Mouse (Mus musculus): ENCODE results near the gene Hs6st1.
"Not testable (repeated sequence)": the region's sequence is repeated elsewhere in the genome, so short reads cannot be mapped to it uniquely, and the experiment has no call there.

Gene Hs6st1

GRCm38 (mm10) chr1:36068076-36068475 lies at the start of gene Hs6st1:
TSS of gene Hs6st1 (plus strand) at chr1:36068400.
- peak; percentile 63 for DNase-seq (ENCODE audit: low spot score)

GRCm38 (mm10) chr1:36018617-36019016 lies 49.6 kb upstream of the Hs6st1 start:
- no peak for DNase-seq (ENCODE audit: low spot score)

- DNase-seq (ENCODE audit: low spot score) = no peak
Measured at GRCm38 (mm10) chr1:36019161-36019560, 49.0 kb upstream of the Hs6st1 start.

DNA sequence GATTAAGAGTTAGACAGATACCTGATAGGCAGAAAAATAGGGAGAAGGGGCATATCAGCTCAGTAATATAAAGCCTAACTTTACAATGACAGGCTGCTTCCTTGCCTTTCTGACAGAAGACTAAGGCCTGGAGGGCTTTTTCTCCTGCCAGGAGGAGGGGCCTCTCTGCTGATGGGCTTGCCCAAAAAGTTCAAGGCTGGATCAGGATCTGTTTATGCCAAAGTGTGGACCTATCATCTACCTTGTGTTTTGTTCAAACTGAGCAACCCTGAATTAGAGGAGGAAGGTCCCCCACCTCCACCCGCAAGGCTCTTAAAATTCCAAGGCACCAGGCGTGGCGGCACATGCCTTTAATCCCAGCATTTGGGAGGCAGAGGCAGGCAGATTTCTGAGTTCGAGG lies 47.9 kb upstream of the Hs6st1 start:
- no peak for DNase-seq (ENCODE audit: low spot score)

DNA sequence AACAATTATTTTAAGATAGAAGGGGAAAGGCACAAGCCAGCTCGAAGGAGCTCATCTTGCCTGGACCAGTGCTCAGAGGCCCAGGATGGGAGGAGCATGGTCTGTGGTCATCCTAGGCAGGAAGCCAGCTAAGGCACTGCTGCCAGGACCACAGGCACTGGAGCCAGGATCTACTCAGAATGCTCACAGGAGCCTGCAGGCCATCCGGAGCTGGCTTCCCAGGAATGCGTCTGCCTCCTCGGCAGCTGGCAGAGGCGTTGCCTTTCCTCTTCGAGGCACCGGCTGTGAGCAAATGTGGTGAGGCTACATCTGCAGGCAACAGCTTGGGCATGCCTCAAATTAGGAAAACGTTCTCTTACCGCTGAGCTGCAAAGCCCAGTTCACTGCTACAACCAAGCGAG lies 37.8 kb upstream of the Hs6st1 start:
- no peak for DNase-seq (ENCODE audit: low spot score)

DNA sequence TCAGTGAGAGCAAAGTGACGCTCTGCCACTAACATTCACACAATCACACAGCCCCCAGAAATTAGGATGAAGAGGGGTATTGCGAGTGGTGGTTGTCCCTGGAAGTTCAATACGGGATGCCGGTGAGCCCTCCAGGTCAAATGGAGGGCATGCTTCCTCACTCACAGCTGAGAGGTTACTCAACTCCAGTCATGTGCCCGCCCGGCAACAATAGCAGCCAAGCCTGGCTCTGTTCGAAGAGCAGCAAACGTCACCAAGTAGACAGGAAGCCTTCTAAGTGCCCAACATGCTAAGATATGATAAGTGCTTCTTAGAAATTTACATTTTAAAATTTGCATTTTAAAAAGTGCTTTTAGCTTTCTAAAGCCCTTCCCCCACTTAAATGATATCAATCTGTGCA lies 29.4 kb upstream of the Hs6st1 start:
- DNase-seq (ENCODE audit: low spot score) = no peak

- DNase-seq (ENCODE audit: low spot score) = no peak
Measured at GRCm38 (mm10) chr1:36042072-36042471, 26.1 kb upstream of the Hs6st1 start.

DNA sequence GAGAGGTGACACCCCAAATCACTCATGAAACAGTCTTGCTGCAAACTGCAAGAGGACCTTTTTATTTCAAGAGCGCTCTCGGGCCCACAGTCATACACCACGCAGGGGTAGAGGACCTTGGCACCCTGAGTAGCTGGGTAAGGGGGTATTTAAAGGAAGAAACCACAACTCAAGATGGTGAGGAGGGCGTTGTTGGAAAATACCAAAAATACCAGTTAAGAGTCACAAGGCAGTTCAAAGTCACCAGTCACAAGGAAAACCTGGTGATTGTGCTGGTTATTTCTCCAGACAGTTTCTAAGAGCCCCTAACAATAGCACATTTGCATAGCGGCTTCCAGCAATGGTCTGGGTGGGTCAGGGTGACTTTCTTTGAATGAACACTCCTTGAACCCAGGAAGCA lies 24.4 kb upstream of the Hs6st1 start:
- DNase-seq (ENCODE audit: low spot score) = not testable (repeated sequence)

DNA sequence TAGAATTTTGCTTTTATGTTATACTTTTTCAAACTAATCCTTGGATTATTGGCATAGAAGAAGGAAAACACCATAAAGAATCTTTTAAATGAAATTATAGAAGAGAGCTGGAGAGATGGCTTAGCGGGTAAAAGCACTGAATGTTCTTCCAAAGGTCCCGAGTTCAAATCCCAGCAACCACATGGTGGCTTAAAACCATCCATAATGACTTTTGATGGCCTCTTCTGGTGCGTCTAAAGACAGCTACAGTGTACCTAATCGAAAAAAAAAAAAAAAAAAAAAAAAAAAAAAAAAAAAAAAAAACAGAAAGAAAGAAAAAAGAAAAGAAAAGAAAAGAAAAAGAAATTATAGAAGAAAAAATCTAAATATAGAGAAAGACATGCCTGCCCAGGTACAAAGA lies 23.9 kb upstream of the Hs6st1 start:
- no peak for DNase-seq (ENCODE audit: low spot score)

DNA sequence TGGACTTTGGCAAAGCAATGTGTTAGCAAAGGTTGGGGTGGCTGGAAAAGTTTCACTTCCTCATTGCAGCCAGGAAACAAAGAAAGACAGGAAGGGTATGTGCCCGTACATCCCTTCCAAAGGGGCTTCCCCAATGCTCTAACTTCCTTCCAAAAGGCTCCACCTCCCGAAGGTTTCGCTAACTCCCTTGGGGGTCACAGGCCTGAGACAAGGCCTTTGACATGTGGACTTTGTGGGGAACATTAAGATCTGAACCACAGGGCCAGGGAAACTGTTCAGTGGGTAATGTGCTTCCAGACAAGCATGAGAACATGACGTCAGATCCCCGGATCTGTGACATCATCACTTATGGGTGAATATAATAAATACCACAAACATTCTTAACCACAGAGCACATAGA lies 15.5 kb upstream of the Hs6st1 start:
- no peak for DNase-seq (ENCODE audit: low spot score)

GRCm38 (mm10) chr1:36053566-36053965 lies 14.6 kb upstream of the Hs6st1 start:
- no peak for DNase-seq (ENCODE audit: low spot score)

DNA sequence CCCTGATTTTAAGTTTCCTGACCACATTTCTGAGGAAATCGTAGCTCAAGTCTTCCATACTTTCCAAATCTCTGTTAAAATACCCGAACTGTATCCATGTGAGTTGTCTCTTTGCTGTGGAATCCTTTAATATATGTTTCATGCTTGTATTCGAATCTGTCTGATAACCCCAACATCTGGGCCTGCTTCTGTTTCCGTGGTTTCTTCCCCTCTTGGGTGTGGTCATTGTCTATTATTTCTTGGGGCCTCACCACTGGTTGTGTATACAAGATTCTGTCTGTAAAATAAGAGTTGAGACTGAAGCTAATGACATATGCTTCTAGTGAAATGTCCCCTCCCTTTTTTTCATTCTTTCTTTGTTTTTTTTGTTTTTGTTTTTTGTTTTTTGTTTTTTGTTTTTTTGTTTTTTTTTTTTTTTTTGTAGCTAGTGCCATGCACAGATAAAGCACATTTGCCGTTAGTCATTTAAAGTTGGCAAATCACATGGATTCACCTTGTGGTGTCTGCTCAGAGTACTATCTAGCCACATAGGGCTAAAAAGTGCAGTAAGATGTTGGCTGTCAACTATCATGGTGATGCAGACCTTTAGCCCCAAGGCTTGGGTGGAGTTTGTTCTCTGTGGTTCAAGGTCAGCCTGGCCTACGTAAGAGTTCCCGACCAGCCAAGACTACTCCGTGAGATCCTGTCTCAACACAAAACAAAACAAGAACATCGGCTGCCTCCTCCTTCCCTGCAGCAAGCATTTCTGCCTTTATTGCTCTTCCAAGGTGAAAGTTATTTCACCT lies 13.8 kb upstream of the Hs6st1 start:
- no peak for DNase-seq (ENCODE audit: low spot score)

GRCm38 (mm10) chr1:36054967-36055357 lies 13.2 kb upstream of the Hs6st1 start:
- DNase-seq (ENCODE audit: low spot score) = no peak

GRCm38 (mm10) chr1:36059351-36059750 lies 8.8 kb upstream of the Hs6st1 start:
- no peak for DNase-seq (ENCODE audit: low spot score)

GRCm38 (mm10) chr1:36059959-36060953 lies 7.9 kb upstream of the Hs6st1 start:
- DNase-seq (ENCODE audit: low spot score) = no peak

DNA sequence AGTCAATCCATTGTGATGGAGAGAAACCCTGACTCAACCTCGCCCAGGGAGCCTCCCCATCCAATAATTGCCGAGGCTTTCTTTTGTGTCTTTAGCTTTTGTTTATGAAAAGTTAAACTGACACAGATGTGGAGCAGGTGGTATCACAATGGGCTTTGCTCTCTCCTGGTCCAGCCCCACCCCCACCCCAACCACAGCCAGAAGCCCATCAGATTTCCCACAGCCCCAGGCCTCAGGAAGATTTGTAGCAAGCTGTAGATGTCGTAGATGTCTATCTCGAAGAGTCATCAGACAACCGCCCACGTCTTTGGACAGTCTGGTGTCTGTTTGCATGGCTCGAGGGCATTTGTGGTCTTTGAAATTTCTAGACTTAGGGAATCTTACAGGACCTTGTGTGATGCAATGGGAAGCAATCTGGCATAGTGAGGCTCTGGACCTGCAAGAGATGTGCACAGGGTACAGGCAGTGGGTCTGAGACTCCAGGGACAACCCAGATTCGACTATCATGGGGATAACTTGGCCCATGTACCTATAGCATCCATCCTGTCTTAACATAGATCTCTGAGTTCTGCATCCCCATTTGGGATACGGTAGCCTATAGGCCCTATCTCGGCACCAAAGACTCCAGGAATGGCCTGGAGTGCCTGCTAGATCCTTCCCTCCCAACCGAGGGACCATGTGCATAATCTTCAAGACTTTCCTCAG lies 6.8 kb upstream of the Hs6st1 start:
- DNase-seq (ENCODE audit: low spot score) = no peak

- no peak for DNase-seq (ENCODE audit: low spot score)
Measured at GRCm38 (mm10) chr1:36062088-36062805, 6.0 kb upstream of the Hs6st1 start.

- DNase-seq (ENCODE audit: low spot score) = no peak
Measured at GRCm38 (mm10) chr1:36062826-36063640, 5.2 kb upstream of the Hs6st1 start.

GRCm38 (mm10) chr1:36063641-36063955 lies 4.6 kb upstream of the Hs6st1 start:
- no peak for DNase-seq (ENCODE audit: low spot score)

GRCm38 (mm10) chr1:36064223-36064622 lies 4.0 kb upstream of the Hs6st1 start:
- DNase-seq (ENCODE audit: low spot score) = no peak

All from urinary bladder, postnatal 10 days (tissue).